Mouse (Mus musculus): ENCODE results near the gene Gm16253.

Gm16253 gene

DNA sequence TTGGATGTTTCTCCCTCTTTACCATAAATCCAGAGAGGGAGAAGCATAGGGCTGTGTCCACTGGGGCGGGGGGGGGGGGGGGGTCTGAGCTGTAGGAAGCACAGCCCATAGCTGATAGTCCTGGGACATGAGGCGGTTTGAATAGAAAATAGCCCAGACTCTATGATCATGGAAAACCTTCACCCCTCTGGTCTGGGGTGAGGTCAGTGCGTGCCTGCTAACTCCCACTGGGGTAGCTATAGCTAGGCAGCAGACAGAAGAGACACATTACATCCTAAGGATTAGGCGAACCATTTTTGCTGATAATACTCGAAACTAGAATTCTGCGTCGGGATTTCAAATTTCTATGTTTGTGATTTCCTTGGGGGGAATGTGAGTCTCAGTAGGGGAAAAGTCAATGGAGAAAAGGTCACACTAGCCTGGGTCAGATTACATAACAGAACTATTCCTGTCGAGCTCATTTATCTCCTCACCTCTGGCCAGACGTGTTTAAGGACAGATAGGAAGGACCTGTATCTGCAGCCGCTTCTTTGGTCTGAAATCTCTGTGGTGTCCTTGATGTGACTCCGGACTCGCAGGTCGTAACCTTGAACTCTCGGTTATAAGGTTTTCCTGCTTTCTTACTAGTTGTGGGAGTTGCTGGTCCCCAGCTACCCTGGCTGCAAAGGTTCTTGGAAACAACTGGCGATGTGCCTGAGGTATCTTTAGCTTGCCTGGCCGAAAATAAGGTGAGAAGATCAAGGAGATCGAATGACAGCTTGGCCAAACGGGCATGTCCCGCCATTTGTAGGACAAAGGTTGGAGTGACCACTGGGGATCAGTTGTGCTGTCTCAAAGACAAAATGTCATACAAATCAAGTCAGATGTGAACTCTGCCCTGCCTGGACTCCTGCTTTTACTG is 2.9 kb upstream of the Gm16253 start:
- DNase-seq, result no peak

DNA sequence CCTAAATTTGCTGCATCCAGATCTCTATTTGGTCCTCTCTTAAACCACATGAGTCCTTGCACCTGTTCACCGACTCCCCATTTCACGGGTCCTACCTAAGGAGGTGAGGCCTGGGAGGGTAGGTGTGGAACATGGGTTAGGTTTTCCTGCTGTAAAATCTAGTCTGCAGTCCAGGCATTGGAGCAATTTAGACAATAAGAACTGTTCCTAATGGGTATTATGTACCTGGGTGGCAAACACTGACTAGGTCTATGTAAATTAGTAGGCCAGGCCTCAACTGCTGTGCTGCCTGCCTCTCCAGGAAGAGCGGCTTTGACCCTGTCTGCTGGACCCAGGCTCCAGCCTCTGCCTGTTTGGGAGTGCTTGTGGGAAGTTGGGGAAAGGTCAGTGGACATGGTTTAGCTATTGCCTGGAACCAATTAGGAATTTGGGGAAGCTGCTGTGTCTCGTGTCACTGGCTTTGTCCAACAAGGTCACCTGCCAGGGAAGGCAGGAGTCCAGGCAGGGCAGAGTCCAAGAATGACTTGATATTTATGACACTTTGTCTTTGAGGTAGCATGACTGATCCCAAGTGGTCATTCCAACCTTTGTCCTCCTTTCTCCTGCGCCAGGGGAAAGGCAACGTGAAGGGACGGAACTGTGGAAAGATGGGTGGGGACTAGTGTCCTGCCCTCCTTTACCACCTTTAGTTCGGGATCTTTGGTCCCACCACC is 1.4 kb upstream of the Gm16253 start:
- DNase-seq, result no peak

DNA sequence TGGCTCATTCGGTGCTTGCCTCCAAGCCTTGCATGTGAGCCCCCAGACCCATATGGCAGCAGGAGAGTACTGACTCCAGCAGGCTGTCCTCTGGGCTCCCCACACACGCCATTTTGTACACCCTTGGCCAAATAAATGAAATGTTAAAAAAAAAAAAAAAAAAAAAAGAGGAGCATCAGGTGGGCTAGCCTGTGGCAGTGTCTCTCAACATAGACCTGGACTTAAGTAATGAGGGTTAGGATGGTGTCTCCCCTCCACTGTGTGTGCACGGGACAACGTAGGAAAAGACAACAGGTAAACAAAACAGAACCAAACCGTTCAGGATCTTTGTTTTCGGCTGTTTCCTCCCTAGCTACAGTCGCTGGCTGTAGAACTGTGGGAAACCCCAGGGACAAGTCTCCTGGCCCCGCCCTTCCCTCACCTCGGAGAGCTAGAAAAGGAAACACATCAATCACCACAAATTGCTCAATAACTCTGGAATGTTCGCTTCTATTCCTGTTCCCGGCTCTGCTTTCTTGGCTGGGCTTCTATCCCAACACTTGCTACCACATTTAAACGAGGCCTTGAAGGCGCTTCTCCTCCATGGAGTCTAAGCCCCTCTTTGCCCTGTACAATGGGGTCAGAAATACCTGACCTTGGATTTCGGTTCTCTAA is 652 bp upstream of the Gm16253 start:
- DNase-seq, result no peak

DNA sequence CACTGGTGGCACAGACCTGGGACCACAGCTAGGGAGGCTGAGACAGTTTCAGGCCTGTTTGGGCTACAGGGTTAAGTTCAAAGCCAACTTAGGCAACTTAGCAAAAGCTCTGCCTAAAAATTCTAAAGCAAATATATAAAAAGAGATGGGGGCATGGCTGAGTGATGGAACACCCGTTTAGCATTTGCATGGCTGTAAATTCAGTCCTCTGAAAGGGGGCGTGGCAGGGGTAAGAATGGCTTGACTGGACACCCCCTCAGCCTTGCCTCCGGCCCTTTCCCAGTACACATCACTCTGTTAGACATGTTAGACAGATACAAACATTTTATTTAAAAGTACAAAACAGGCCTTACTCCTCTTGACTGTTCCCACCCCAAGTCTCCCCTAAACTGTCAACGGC is 782 bp downstream of the Gm16253 start:
- DNase-seq, result no peak

DNA sequence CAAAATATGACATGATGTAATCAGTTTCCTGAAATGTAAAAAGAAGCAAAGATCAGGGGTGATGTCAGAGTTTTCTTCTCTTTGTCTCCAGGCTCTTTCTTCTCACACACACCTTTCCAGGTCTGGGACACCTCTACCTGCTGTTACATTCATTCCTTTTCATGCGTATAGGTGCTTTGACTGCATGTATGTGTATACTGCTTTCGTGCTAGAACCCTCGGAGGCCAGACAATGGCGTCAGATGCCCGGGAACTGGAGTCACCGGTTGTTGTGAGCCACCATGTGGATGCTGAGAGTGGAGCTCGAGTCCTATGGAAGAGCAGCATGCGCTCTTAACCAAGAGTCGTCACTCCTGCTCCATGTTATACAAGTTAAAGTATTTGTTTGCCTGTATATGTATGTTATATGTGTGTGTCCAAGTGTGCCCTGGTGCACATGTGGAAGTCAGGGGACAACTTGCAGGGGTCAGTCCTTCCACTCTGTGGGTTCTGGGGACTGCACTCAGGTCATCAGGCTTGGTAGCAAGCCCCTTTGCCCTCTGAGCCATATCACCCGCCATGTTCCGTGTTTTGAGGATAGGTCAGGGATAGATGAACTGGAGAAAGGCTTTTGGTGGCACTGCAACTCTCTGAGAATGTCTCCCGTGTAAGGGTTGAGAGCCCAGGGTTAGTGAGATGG is 1.9 kb downstream of the Gm16253 start:
- no peak for DNase-seq

DNA sequence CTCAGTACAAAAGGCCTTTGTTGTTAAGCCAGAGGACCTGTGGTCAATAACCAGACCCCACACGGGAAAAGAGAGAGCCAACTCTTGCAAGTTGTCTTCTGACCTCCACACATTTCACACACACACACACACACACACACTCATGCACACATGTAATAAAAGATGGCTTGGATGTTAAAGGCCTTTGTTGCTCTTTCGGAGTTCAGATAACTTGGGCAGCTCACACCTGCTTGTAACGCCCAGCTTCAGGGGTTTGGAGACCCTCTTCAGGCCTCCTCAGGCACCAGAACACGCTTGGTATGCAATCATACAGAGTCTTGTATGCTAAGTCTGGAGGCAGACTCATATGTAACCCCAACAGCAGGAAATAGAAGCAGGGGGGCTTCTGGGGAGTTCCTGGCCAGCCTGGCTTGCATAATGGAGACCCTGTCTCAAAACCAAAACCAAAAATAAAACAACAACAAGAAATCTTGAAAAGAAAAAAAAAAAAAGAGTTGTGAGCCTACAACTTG is 2.5 kb downstream of the Gm16253 start:
- no peak for DNase-seq

DNA sequence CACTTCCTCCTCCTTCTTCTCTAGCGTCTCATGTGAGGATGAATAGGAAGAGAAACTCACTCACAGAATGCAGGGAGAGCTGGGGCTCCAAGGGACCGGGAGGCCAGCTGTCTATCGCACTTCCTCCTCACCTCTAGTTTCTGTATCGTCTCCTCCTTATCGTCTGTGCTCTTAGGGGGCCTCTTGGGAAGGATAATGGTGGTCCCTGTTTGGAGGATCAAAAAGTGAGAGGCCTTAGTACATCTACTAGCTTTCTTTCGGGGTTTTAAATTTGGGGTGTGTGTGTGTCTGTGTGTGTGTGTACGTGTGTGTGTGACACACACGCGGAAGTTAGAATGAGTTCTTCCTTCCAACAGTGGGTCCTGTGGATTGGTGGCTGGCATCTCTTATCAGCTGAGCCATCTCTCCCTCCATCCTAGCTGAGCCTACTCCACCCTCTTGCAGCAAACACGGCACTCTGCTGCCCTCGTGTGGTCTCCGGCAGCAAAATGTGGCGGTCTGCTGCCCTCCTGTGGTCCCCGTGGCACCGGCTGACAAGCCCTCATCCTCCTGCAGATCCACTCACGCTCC is 3.2 kb downstream of the Gm16253 start:
- DNase-seq, result peak; percentile 88 to 94

DNA sequence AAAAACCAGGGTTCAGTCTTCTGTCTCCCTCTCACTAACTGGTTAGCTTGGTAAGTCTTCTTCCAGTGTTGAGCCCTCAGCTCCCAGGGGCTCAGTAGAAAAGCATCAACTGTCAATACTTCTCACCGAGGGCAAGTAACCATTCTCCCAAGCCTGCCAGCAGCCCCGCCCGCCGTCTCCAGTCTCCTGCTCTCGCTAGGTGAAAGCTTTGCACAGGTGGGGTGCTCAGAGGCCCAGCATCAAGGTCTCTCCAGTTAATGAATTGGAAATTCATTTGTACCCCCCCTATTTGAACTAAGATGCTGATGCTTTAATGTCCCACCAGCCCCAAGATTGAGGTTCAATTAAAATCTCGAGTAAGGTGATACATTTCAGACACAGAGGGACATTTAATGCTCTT is 4.4 kb downstream of the Gm16253 start:
- no peak for DNase-seq

DNA sequence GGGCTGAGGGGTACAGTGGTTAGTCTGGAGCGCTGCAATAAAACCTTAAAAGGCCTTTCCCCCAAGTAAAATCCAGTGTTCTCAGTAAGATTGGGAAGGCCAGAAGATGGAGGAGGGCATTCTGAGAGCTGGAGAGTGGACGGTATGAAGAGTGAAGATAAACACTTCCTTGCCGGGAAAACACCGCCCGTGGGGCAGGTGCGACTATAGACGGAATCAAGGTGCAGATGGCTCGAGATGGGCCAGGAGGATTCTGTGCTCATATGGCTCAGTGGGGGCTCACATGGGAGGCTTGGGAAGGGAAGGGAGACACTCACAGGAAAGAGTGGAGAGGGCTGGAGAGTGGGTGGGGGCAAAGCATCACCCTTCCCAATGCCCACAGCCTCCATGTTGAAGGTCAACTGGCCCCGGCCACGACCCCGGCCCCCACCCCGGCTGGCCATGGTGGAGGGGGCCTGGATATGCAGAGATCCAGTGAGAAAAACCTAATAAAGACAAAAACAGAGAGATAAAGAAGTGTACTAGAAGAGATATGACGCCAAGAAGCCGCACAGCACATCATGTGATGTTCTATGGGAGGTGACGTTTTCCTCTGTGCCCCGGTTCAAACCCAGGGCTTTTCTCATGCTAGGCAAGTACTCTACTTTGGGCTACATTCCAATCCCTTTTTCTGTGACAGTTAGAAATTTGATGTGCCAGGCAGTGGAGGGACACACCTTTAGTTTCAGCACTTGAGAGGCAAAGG is 5.2 kb downstream of the Gm16253 start:
- DNase-seq, result no peak

DNA sequence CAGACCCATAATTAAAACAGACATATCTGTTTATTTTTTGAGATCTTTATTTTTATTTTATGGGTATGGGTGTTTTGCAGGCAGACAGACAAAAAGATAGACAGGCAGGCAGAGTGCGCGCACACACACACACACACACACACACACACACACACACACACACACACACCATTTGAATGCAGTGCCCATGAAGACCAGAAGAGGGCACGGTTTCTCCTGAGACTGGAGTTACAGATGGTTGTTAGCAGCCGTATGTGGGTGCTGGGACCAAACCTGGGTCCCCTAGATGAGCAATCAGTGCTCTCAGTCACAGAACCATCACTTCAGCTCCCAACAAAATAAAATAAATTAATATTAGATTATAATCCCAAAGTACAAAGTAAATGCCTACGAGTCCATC is 6.6 kb downstream of the Gm16253 start:
- DNase-seq, result no peak

DNA sequence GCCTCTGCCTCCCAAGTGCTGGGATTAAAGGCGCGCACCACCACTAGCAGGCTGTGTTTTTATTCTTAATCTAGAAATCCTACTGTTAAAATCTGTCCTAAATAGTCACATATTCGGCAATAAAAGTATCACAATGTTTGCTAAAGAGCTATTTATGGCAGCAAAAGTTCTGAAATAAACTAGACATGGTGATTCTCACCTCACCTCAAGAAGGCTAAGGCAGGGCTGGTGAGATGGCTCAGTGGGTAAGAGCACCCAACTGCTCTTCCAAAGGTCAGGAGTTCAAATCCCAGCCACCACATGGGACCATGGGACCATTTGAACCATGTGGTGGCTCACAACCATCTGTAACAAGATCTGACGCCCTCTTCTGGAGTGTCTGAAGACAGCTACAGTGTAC is 13.9 kb downstream of the Gm16253 start:
- DNase-seq, result no peak

DNA sequence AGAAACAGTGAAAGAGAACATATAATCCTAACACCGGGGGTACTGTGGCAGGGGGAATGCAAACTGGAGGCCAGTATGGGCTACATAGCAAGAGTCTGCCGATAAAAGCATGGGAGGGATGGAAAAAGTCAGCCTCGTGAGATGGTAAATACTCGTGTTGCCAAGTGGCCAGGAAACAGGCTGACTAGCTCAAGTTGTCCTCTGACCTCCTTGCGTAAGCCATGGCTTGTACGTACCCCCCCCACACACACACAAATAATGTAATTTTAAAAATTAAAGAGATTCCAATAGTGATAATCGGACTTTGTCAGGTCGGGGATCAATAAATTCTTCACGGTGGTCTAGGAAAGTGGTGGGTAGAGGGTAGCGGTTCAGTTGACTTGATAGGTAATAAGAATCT is 16.6 kb downstream of the Gm16253 start:
- DNase-seq, result peak in 1 of 2 experiments; percentile 52

DNA sequence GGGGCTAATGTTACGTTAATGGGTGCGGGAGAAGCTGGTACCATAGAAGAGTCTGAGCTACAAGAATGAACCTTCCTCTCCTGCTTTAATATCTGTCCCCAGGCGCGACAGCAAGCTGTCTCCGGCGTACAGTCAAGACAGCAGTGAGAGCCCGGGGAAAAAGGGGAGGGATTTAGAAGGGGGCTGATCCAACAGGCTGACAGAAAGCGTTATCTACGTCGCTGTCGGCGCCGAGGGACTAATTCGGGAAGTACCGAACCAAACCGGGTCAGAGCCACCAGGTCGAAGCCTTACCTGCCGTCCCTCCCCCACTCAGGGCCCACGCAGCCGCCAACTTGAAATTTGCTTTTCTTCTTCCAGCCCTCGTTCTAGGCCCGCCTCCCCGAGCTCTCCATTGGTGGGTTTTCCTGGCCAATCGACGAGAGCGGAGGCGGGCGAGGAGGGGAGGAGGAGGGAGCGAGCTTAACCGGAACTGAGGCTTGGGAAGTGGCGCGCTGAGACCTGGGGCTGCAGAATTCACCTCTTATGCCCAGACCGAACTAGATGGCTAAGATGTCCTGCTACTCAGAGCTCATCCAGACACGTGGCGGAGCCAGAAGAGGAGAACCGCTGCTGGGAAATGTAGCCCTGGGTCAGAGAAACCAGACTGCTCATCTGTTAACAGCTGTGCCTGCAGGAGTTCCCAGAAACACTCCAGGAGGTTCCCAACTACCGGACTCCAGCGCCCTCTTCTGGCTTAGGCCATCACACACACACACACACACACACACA is 17.2 kb downstream of the Gm16253 start, which contains the start of gene Polr3gl:
Polr3gl (minus strand) TSS at position 392 of the 771 bp plus-strand sequence.
- peak; percentile 96 to 98 for DNase-seq

DNA sequence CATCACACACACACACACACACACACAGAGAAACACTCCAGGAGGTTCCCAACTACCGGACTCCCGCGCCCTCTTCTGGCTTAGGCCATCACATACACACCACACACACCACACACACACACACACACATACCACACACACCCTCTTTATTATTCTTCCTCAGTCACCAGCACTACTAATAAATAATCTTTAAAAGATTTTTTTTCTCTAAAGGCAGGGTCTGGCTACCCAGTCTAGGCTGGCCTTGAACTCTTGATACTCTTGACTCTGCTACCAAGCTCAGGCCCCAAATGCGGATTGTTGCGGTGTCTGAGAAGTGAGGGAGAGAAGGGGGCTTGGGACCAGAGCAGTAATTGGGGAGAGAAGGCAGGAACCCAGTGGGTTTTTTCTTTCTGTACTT is 18.1 kb downstream of the Gm16253 start:
- no peak for DNase-seq

DNA sequence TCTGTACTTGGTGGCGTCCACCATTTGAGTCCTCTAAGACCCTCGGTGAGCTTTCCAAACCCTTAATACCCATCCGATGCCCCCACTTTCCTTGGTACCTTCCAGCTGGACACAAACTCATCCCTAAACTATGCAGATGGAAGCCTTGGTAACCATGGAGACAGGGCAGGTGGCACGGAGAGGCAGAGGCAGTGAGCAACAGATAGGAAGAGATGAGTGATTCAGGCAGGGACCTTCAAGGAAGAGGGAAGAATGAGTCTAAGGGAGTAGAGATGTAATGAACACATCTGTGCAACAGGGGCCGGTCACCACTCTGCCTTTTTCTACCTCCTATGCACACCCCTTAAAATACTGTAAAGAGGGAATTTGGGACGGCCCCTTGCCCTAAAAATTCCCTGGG is 18.9 kb downstream of the Gm16253 start:
- peak; percentile 53 to 62 for DNase-seq

DNA sequence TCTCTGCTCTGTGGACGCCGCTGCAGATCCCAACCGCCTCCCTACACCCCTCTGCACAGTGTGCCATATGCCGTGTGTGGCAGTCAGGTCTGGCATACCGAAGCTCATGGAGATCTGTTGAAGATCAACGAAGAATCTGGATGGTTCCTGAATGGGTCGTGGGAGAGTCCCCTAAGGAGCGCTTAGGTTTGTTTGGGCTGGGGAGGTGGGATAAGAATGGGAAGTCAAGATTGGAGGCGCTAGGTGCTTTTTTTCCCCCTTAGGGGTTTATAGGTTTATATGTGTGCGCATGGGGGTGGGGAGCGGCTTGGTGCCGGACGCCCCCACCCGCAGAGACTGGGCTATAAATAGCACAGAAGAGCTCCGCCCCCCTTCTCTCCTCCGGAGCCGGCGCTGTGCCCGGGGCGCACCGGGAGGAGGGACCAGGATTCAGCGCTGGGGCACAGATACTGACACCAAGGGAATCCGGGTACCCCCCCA is 19.5 kb downstream of the Gm16253 start, which contains the start of gene Ankrd34a:
Ankrd34a (plus strand) TSS at position 409 of the 480 bp plus-strand sequence.
- peak; percentile 90 to 92 for DNase-seq

DNA sequence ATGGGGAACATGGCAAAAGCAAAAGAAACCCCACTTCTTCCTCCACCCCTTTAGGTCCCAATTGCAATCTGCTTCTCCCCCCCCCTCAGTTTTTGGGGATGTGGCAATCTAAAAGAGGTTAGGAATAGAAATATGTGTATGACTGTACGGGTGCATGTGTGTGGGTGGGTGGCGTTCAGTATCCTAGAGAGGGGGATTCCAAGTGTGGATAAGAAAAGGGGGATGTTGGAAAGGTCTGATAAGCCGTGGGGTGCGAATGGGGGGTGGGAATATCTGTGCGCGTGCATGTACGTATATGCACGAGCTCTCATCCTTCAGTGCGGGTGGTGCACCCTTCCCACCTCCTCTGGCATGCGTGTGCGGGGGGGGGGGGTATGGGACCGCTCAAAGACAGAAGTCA is 20.1 kb downstream of the Gm16253 start:
- DNase-seq, result peak in 1 of 2 experiments; percentile 45

DNA sequence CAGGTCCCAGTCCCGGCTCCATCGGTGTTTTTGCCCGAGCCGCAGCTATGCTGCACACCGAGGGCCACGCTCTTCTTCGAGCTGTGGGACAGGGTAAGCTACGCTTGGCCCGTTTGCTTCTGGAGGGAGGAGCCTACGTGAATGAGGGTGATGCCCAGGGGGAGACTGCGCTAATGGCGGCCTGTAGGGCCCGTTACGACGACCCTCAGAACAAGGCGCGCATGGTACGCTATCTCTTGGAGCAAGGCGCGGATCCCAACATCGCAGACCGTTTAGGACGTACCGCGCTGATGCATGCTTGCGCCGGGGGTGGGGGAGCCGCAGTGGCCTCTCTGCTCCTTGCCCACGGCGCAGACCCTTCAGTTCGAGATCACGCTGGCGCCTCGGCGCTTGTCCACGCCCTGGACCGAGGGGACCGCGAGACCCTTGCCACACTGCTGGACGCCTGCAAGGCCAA is 20.7 kb downstream of the Gm16253 start:
- peak; percentile 52 to 67 for DNase-seq

DNA sequence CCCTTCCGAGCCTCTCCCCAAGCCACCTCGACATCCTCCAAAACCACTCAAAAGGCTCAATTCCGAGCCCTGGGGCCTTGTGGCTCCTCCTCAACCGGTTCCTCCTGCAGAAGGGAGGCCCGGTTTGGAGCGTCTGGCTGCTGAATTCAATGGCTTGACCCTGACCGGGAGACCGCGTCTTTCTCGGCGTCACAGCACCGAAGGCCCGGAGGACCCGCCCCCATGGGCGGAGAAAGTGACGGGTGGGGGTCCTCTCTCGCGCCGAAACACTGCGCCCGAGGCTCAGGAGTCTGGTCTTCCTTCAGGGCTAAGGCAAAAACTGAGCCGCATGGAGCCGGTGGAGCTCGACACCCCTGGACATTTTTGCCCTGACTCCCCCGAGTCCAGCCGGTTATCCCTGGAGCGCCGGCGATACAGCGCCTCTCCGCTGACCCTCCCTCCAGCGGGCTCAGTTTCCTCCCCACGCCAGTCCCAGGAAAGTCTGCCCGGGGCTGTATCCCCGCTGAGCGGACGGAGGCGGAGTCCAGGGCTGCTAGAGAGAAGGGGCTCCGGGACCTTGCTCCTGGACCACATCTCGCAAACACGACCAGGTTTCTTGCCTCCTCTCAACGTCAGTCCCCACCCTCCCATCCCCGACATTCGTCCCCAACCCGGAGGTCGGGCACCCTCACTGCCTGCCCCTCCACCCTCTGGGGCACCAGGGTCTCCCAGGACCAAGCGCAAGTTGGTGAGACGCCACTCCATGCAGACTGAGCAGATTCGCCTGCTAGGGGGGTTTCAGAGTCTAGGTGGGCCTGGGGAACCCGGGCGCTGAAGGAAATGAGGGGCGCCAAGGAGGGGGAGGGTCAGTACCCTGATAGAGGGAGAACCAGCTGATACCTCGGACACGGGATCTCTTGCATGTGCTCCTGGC is 21.6 kb downstream of the Gm16253 start:
- peak; percentile 69 to 70 for DNase-seq
